In the genomic region with DNA sequence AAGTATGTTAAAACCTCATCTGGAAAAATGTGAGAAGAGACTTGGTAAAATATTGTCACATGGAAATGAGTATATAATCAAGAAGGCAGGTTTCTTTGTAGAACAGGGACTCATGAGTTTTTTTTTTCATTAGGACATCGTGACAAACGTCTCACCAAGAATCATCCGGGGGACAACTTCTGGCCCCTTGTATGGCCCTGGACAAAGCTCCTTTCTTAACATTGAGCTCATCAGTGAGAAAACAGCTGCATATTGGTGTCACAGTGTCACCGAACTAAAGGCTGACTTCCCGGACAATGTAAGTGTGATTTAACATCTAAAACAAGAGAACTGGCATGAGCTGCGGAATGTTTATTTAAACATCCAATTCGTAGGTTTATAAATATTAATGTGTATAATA, we compare ENCODE assay signal across 26 mouse cellular contexts.
DNase-seq lines count a peak whose midpoint lies in the region; ATAC-seq lines count a peak whose summit lies in the region.
"Had no signal": no experiment of that assay in that cellular context is flagged by ENCODE, and none has a peak within 500 bp of the region (broad histone marks: within the 10 kb centered on the region; RNA-seq: fewer than 3 reads in every experiment).

No protein-coding gene starts in this region.

- ATAC-seq in neural tube, embryonic 11.5 days (ENCODE audit: insufficient read depth, low FRiP score, low TSS enrichment), result peak; percentile 46
- ATAC-seq: activated CD4-positive, CD25-positive, alpha-beta regulatory T cell, adult 4 months; forebrain, postnatal 0 days; hindbrain, embryonic 16.5 days had no signal

- H3K27me3 ChIP-seq in neural tube, embryonic 11.5 days (ENCODE audit: control insufficient read depth, insufficient read depth, low read length), result no peaks in the 10 kb centered on the region
- H3K27me3 ChIP-seq: embryonic facial prominence, embryonic 13.5 days; hindbrain, embryonic 13.5 days had no signal

- no peak overlapping the region for H3K9ac ChIP-seq in neural tube, embryonic 11.5 days (ENCODE audit: low read length)
- H3K9ac ChIP-seq: embryonic facial prominence, embryonic 13.5 days; forebrain, embryonic 13.5 days; forebrain, postnatal 0 days; hindbrain, embryonic 13.5 days had no signal

- H3K4me1 ChIP-seq in neural tube, embryonic 11.5 days (ENCODE audit: control insufficient read depth, insufficient read depth, low read length), result no peaks in the 10 kb centered on the region
- H3K4me1 ChIP-seq: embryonic facial prominence, embryonic 13.5 days had no signal

- H3K9me3 ChIP-seq in neural tube, embryonic 11.5 days (ENCODE audit: control insufficient read depth, low read length), result no peaks in the 10 kb centered on the region
- H3K9me3 ChIP-seq: embryonic facial prominence, embryonic 13.5 days; hindbrain, embryonic 10.5 days; hindbrain, embryonic 13.5 days had no signal

- H3K36me3 ChIP-seq in neural tube, embryonic 11.5 days (ENCODE audit: control insufficient read depth, insufficient read depth, low read length), result no peaks in the 10 kb centered on the region
- H3K36me3 ChIP-seq: embryonic facial prominence, embryonic 13.5 days; hindbrain, embryonic 10.5 days; hindbrain, embryonic 13.5 days had no signal

- H3K4me3 ChIP-seq in neural tube, embryonic 11.5 days (ENCODE audit: low read depth, low read length), result no peak overlapping the region
- H3K4me3 ChIP-seq: embryonic facial prominence, embryonic 13.5 days; erythroblast, embryonic 14.5 days; forebrain, embryonic 13.5 days; gastrocnemius, adult 2 months; hindbrain, embryonic 10.5 days; hindbrain, embryonic 13.5 days had no signal

- H3K4me2 ChIP-seq in neural tube, embryonic 11.5 days (ENCODE audit: low read depth), result no peak overlapping the region
- H3K4me2 ChIP-seq: embryonic facial prominence, embryonic 13.5 days; forebrain, embryonic 13.5 days; heart, embryonic 11.5 days; hindbrain, embryonic 13.5 days had no signal

- no peak overlapping the region for H3K27ac ChIP-seq in neural tube, embryonic 11.5 days (ENCODE audit: low read depth, low read length)
- H3K27ac ChIP-seq: embryonic facial prominence, embryonic 13.5 days; forebrain, embryonic 13.5 days; gastrocnemius, adult 2 months; hindbrain, embryonic 10.5 days; hindbrain, embryonic 13.5 days had no signal

- intact Hi-C loops in heart, postnatal 14 days (cut with DNase I), result no loop called here

- 35% methylated on average over 7 of the region's 7 CpGs for WGBS in neural tube, embryonic 11.5 days

- DNase-seq in embryo, embryonic 10 days (ENCODE audit: low spot score), result peak; percentile 6
- no peak for DNase-seq in embryo, embryonic 9.5 days (ENCODE audit: extremely low spot score)
- peak; percentile 13 for DNase-seq in neural tube, embryonic 11.5 days (ENCODE audit: low spot score)
- DNase-seq in neural tube, embryonic 10.5 days (ENCODE audit: extremely low spot score, low spot score), result no peak
- peak; percentile 16 for DNase-seq in embryo, embryonic 11 days
- DNase-seq in retina, embryonic 14.5 days (ENCODE audit: low spot score), result peak; percentile 18
- no peak for DNase-seq in thymus, adult 18-20 months
- no peak for DNase-seq in heart, postnatal 14 days
- DNase-seq: adrenal gland, adult 8-10 months; adrenal gland, postnatal 25 days; cerebellum, adult 18-20 months; cerebellum, adult 9-10 months; cerebellum, postnatal 14 days; forebrain, postnatal 0 days; gastrocnemius, adult 2 months; gastrocnemius, postnatal 14 days; heart, adult 11 months; heart, postnatal 36 days had no signal

Comparison
In these comparisons a context has a peak if more than half of its experiments do, and no peak if none do; other contexts are left out.
1. DNase-seq: peak in embryo, embryonic 10 days (single experiment), neural tube, embryonic 11.5 days (single experiment), embryo, embryonic 11 days (single experiment) and retina, embryonic 14.5 days (single experiment); none in embryo, embryonic 9.5 days (single experiment), neural tube, embryonic 10.5 days (single experiment), thymus, adult 18-20 months (0 of 2) and heart, postnatal 14 days (0 of 2).